Mouse (Mus musculus) left cerebral cortex, postnatal 10 days (tissue): ENCODE data around the gene Chad. TPM values are rescaled to one million over a fixed set of nuclear protein-coding genes. Genes with fewer than 3 reads are reported as not detected.

Experiments used
- DNase-seq, 2 experiments: peaks; one replicate each; pipeline ENCODE4 v3.0.0; 2021 to 2022; ENCODE audit warnings: low spot score in 2 of 2, mixed read lengths in 1 of 2; ENCODE audit errors: extremely low spot score in 1 of 2
- intact Hi-C: fragments of 180-260 bp; cut with DNase I; formaldehyde crosslinking; loops from one replicate; pipeline ENCODE4 v1.15.1; 2025
- total RNA-seq, 2 experiments: library from RNA; stranded (reverse); gene quantifications; 2 replicates each; pipeline ENCODE4 v1.2.3; 2021

Chad gene
- total RNA-seq = under 1 TPM; 0.26 to 0.49 TPM

DNA sequence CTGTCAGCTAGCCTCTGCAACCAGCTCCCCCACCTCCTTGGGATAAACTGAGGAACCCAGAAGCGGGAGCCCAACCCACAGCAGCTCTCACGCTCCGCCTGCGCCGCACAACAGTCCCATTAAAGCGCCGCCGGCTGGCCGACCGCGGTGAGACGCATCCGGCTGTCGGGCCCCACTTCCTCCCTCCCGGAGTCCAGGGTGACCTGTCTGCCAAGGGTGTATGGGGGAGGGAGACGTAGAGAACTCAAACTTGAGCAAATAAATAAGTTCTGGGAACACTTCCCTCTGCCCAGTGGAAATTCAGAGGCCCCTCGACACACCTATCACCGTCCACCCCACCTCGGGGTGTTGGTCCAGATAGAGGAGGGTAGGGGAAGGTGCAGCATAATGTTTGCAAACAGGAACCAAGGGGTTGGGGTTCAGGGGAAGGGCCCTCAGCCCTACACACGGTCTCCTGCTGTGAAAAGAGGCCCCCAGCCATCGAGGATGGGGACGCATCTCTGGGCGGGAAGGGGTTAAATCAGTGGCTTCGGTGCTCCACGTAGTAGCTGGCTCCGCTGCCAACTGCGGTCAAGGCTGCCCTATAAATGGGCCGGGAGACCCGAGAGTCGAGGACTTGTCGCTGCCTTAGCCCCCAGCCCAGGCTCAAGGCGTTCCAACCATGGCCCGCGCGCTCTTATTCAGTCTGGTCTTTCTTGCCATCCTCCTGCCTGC, at the start of gene Chad:
Gene Chad, plus strand, starts transcription at position 611 of the 714 bp plus-strand sequence.
- peak in 1 of 2 experiments; percentile 86 for DNase-seq
- intact Hi-C loops = no loop called here

DNA sequence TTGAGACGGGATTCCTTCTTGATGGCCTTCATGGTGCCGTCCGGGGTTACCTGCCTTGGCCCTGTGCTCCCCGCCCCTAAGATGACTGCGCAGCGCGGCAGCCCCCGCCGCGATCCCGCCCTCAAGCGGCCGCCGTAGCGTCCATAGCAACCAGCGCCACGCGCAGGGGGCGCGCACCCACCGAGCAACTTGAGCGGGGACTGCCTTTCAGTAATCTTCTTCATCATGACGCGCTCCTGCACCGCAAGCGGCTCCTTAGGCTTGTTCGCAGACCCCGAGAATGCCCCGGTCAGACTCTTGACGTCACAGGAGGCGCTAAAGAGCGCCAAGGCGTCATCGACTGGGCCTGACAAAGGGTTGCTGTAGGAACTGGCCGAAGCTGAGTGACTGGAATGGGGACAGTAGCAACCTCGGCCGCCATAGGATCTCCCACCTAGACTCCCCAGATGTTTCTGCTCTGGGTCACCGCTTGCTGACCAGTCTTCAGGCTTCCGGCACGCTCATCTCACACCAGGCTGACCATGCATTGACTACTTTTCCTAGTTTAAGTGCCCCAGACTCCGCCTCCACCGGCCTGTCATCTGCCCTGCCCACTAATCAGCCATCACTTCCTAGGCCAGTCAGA, 43.5 kb upstream of the Chad start, which contains the start of gene Mycbpap:
Gene Mycbpap, minus strand, starts transcription at position 524 of the 625 bp plus-strand sequence.
- intact Hi-C loops = no loop called here
- peak in 1 of 2 experiments; percentile 58 for DNase-seq

GRCm38 (mm10) chr11:94526171-94526879, 38.5 kb upstream of the Chad start:
- no peak for DNase-seq
- intact Hi-C loops = no loop called here

DNA sequence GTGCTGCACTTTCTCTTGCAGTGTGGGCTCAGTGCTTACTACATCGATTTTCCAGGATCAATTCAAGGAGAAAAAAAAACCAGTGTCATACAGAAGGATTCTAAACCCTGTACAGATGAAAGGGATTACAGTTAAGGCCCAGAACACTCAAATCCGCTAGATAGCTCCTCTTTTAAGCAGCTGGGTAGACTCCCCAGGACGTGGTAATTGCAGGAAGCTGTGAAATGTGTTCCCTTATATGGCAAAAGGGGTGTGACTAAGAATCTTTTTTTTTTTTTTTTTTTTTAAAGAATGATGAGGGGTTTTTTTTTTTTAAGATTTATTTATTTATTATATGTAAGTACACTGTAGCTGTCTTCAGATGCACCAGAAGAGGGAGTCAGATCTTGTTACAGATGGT, 36.0 kb upstream of the Chad start:
- DNase-seq = no peak
- intact Hi-C loops = no loop called here

GRCm38 (mm10) chr11:94533171-94533570, 31.7 kb upstream of the Chad start:
- intact Hi-C loops = no loop called here
- DNase-seq = no peak

GRCm38 (mm10) chr11:94538733-94539292, 26.0 kb upstream of the Chad start:
- no peak for DNase-seq
- intact Hi-C loops = no loop called here

DNA sequence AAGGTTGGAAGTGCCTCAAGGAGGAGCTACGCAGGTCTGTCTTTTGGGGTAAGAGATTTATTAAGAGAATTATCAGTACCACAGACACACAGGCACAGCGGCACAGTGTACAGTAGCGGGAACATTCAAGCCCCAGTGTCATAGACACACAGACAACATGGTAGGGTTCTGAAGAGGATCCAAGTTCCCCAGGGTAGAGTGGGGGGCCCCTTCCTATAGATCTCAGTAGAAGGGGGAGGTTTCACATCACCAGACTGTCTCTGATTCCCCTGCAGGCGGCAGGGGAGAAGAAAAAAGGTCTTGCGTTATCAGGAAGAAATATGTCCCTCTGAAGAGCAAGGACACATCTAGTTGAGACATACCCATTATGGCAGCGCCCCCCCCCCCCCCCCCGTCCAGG, 25.1 kb upstream of the Chad start:
- no peak for DNase-seq
- intact Hi-C loops = loop anchor here (5.0 to 10.0 kb wide), 2 partner anchors 47 to 115 kb away; no protein-coding TSS in a partner anchor

- intact Hi-C loops = loop anchor here (5.0 to 10.0 kb wide), 2 partner anchors 50 to 118 kb away; no protein-coding TSS in a partner anchor
- no peak for DNase-seq
Observed at GRCm38 (mm10) chr11:94542400-94542799, 22.4 kb upstream of the Chad start.

GRCm38 (mm10) chr11:94543344-94543743, 21.5 kb upstream of the Chad start:
- intact Hi-C loops = loop anchor here (5.0 to 10.0 kb wide), 2 partner anchors 51 to 119 kb away; no protein-coding TSS in a partner anchor

DNA sequence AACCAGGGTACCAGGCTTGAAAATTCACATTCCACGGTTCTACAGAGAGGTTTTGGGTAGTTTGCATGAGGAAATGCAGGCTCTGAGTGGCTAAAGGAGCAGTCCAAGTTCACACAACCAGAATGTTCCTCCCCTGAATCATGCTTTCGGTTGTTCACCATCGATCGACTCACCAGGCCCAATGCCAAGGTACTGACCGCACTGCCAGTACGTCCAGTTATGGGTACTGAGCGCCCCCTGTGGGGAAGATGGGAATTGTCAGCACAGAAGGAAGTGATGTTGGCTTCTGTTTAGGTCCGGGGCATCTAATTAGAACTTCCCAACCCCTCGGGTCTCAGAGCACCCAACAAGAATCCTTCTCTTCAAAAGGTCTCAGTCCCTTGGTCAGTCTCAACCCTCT, 20.9 kb upstream of the Chad start:
- DNase-seq = peak; percentile 92 to 94
- intact Hi-C loops = loop anchor here (5.0 to 10.0 kb wide), 2 partner anchors 52 to 119 kb away; no protein-coding TSS in a partner anchor

More at GRCm38 (mm10) chr11:94543344-94543743, 21.5 kb upstream of the Chad start:
- no peak for DNase-seq

DNA sequence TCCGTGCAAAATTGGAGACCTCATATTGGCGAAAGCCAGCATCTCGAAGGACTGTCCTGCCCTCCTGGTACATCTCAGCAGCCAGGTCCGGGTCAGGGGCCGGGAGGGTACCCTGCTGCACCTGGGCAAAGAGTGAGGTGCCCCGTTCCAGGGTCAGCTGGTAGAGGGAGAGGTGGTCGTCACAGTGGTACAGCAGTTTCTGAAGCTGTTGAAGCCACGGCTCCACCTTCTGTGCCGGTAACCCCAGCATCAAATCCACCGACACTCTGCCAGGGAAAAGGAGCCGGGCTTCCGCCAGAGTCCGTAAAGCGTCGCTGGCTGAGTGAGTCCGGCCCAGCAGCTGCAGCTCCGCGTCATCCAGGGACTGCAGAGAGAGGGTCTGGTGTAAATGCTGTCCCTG, 20.4 kb upstream of the Chad start:
- peak in 1 of 2 experiments; percentile 50 for DNase-seq
- intact Hi-C loops = loop anchor here (5.0 to 10.0 kb wide), 2 partner anchors 52 to 120 kb away; no protein-coding TSS in a partner anchor

GRCm38 (mm10) chr11:94546381-94546780, 18.5 kb upstream of the Chad start:
- no peak for DNase-seq
- intact Hi-C loops = loop anchor here (5.0 to 10.0 kb wide), 2 partner anchors 122 to 214 kb away; no protein-coding TSS in a partner anchor

DNA sequence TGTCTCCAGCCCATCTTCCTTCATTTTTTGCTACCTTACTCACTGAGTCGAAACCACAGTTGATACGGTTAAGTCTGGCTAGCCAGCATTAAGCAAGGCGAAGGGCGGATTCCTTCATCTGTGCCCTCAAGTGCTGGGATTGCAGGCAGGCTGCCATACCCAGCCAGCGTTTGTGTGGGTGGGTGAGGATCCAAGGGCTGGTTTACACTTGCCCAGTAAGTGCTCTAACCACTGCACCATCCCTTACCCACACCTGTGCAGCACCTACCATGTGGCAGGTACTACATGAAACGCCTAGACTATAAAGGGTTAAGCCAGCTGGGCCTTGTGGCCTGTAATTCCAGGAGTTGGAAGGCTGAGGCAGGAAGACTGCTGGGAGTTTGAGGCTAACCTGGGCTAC, 17.6 kb upstream of the Chad start:
- intact Hi-C loops = loop anchor here (5.0 to 10.0 kb wide), 2 partner anchors 122 to 215 kb away; no protein-coding TSS in a partner anchor
- DNase-seq = no peak

DNA sequence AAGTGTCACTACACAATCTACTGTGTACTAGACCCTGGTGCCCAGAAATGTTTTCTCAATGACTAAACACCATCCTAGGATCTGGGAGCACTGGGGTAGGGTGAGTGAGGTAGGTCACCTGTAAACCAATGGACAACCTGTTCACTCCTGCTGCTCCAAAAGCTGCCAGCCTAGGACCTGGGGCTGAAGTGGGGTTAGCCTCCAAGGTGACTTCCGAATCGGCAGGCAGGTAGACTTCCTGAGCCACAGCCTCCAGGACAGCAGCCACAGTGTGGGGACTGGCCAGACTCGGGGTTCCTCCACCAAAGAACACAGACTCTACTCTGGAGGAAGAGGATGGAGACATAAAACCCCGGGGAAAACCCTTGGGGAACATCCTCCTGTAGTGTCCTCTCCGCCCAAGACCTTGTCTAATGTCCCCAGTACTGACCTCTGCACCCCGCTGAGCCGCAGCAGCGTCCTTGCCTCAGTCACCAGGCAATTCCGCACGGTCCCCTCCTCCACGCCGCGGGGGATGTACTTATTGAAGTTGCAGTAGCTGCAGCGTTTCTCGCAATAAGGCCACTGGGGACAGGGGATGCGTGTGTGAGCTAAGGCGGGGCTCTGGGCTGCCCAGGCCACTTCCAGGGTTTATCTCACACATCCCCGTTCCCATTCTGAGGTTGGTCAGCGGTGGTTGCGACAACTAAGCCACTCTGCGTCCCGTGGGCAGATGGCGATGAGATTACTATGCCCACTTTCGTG, 16.6 kb upstream of the Chad start:
- intact Hi-C loops = loop anchor here (5.0 to 10.0 kb wide), 2 partner anchors 123 to 216 kb away; no protein-coding TSS in a partner anchor
- peak in 1 of 2 experiments; percentile 83 for DNase-seq

- intact Hi-C loops = loop anchor here (5.0 to 10.0 kb wide), 2 partner anchors 124 to 217 kb away; no protein-coding TSS in a partner anchor
- DNase-seq = peak; percentile 94 to 96
Observed at GRCm38 (mm10) chr11:94548888-94549690, 15.8 kb upstream of the Chad start, which contains the start of gene Rsad1. Rsad1 (minus strand) TSS chr11:94549255.

DNA sequence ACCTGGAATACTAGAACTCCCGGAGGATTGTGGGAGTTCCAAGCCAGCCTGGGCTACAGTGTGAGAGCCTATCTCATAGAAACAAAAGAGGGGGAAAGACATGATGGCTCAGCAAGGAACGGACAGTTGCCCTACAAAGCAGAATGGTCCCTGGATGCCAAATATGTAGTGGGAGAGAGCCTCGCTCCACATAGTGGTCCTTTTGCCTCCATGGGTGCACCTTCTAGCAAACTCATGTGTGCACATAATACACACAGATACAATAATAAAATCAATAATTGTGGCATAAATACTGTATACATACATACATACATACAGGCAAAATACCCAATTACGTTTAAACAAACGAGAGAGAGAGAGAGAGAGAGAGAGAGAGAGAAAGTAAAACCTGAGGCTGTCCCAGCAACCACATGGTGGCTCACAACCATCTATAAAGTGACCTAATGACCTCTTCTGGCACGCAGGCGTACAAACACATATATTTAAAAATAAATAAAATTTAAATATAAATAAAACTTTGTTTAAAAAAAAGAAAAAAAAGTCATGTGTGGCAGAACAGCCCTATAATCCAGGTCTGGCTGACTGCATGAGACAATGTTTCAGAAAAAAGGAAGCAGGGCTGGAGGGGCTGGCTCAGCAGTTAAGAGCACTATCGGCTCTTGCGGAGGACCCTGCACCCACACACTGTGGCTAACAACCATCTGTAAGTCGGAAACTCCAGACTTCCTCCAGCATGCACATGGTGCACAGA, 15.0 kb upstream of the Chad start:
- DNase-seq = no peak
- intact Hi-C loops = loop anchor here (5.0 to 10.0 kb wide), 2 partner anchors 125 to 218 kb away; no protein-coding TSS in a partner anchor

DNA sequence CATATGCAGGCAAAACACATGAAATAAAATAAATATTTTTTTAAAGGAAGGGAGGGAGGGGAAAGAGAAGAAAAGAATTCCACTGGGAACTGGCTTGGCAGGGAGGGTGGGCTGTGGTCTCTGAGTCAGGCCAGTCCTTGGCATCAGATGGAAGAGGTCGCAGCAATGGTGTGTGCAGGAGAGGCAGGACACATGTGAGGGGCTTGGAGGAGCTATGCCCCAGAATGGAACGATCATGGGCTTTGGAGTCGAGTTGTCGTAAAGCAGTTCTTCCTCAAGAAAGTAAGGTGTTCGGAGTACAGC, 14.5 kb upstream of the Chad start:
- intact Hi-C loops = no loop called here
- no peak for DNase-seq
